Mouse (Mus musculus) liver, postnatal 0 days (tissue): ENCODE data around the gene Lars2. TPM values are rescaled to one million over a fixed set of nuclear protein-coding genes. Genes with fewer than 3 reads are reported as not detected.

ENCODE experiments used
- ATAC-seq: fragments of 200-750 bp; cut with Nextera tagmentation; 2 replicates; pipeline ENCODE4 v1.8.0; 2017; ENCODE audit warnings: mild to moderate bottlenecking, moderate library complexity
- DNase-seq: peaks from one replicate; pipeline ENCODE4 v3.0.0-alpha.2; 2016
- H3K27ac ChIP-seq: fragments of 300-500 bp; sonication (generic); 2 replicates; pipeline ENCODE4 v1.5.1; 2014; ENCODE audit warnings: antibody characterized with exemption, moderate library complexity, mild to moderate bottlenecking, low read depth
- H3K27me3 ChIP-seq: fragments of 300-500 bp; sonication (generic); 2 replicates; pipeline ENCODE4 v1.6.1; 2014; ENCODE audit warnings: low read length, control low read depth, mixed read lengths; ENCODE audit not compliant: insufficient read depth
- H3K36me3 ChIP-seq: fragments of 300-500 bp; sonication (generic); replicated peaks from 2 replicates; pipeline ENCODE4 v1.6.1; 2014; ENCODE audit warnings: mild to moderate bottlenecking, control low read depth, low read length, moderate library complexity, mixed read lengths; ENCODE audit not compliant: insufficient read depth
- H3K4me1 ChIP-seq: fragments of 300-500 bp; sonication (generic); 2 replicates; pipeline ENCODE4 v1.6.1; 2014; ENCODE audit warnings: antibody characterized with exemption, mild to moderate bottlenecking, control low read depth; ENCODE audit not compliant: insufficient read depth
- H3K4me2 ChIP-seq: fragments of 300-500 bp; sonication (generic); 2 replicates; pipeline ENCODE4 v1.6.1; 2014; ENCODE audit warnings: low read depth, mild to moderate bottlenecking, low read length, moderate library complexity, mixed read lengths
- H3K4me3 ChIP-seq: fragments of 300-500 bp; sonication (generic); 2 replicates; pipeline ENCODE4 v1.5.1; 2014; ENCODE audit warnings: low read depth, low read length
- H3K9ac ChIP-seq: fragments of 300-500 bp; sonication (generic); replicated peaks from 2 replicates; pipeline ENCODE4 v1.6.1; 2014; ENCODE audit warnings: mild to moderate bottlenecking, moderate library complexity
- H3K9me3 ChIP-seq: fragments of 300-500 bp; sonication (generic); 2 replicates; pipeline ENCODE4 v1.6.1; 2016; ENCODE audit warnings: mild to moderate bottlenecking, control low read depth, low read length, mixed read lengths
- CTCF ChIP-seq: sonication (generic); IDR thresholded peaks from 2 replicates; pipeline ENCODE4 v1.5.1; 2016; ENCODE audit warnings: antibody characterized with exemption, low read depth
- EP300 ChIP-seq: IDR thresholded peaks from 2 replicates; pipeline ENCODE4 v1.6.1; 2016; ENCODE audit warnings: antibody characterized with exemption, low read depth, mild to moderate bottlenecking
- WGBS: fragments of 180-500 bp; shearing (Covaris S2); extraction: QIAGEN DNeasy Blood & Tissue Kit; methylation state at CpG from one replicate; pipeline ENCODE4 v1.1.7; 2014; ENCODE audit not compliant: insufficient replicate concordance; 5-methylcytosine and 5-hydroxymethylcytosine counted together
- polyA plus RNA-seq: library from polyadenylated mRNA; unstranded; fragments of >200 nt; fragmentation: Nextera tagmentation; extraction: Ambion mirVana; gene quantifications from 2 replicates; pipeline ENCODE4 v1.2.1, GENCODE M21; 2015

The Lars2 gene
- polyA plus RNA-seq, 1 experiment from 2014 or later: 1,350 TPM

- Histone ChIP-seq H3K27ac (no peak overlapping the region), H3K9me3 (no peaks in the 10 kb centered on the region), H3K4me3 (no peak overlapping the region), H3K4me2 (no peak overlapping the region), H3K27me3 (no peaks in the 10 kb centered on the region), H3K4me1 (peaks cover 15% of the 10 kb centered on the region), H3K9ac (no peak overlapping the region), H3K36me3 (no peaks in the 10 kb centered on the region)
- TF ChIP-seq EP300: no peak
- no peak for TF ChIP-seq CTCF
- 69% methylated on average over 1 of the region's 1 CpGs for WGBS
- DNase-seq: no peak
- ATAC-seq: no peak
These were observed 1.4 kb upstream of the Lars2 start for GRCm38 (mm10) chr9:123365353-123365752.

GRCm38 (mm10) chr9:123365942-123366707 lies 602 bp upstream of the Lars2 start:
- H3K9ac ChIP-seq: peak overlapping the region; percentile 81; the same call in 1 of the 2 replicates

GRCm38 (mm10) chr9:123367636-123368035 lies 909 bp downstream of the Lars2 start:
- no peaks in the 10 kb centered on the region for H3K27me3 ChIP-seq
- ATAC-seq: no peak
- TF ChIP-seq EP300 (no peak), CTCF (no peak)
- H3K9ac ChIP-seq: peak overlapping the region; percentile 81; the same call in 1 of the 2 replicates
- peaks cover 5% of the 10 kb centered on the region; the same call in 1 of the 2 replicates for H3K36me3 ChIP-seq
- H3K27ac ChIP-seq: no peak overlapping the region
- peak overlapping the region; percentile 85 for H3K4me3 ChIP-seq
- peak overlapping the region; percentile 83 for H3K4me2 ChIP-seq
- peaks cover 15% of the 10 kb centered on the region for H3K4me1 ChIP-seq
- DNase-seq: no peak
- no peaks in the 10 kb centered on the region for H3K9me3 ChIP-seq

More at GRCm38 (mm10) chr9:123365942-123366707, 602 bp upstream of the Lars2 start:
- 37% methylated on average over 9 of the region's 9 CpGs for WGBS
- H3K27ac ChIP-seq: no peak overlapping the region
- no peak for TF ChIP-seq CTCF
- no peak for TF ChIP-seq EP300
- H3K9me3 ChIP-seq: no peaks in the 10 kb centered on the region
- peak overlapping the region; percentile 85 for H3K4me3 ChIP-seq
- no peaks in the 10 kb centered on the region for H3K27me3 ChIP-seq
- peak overlapping the region; percentile 83 for H3K4me2 ChIP-seq
- no peak for DNase-seq
- ATAC-seq: peak; percentile 28
- H3K36me3 ChIP-seq: no peaks in the 10 kb centered on the region
- H3K4me1 ChIP-seq: peaks cover 15% of the 10 kb centered on the region

- H3K9ac ChIP-seq: no peak overlapping the region
- TF ChIP-seq EP300 (no peak), CTCF (no peak)
- peaks cover 6% of the 10 kb centered on the region; the same call in 1 of the 2 replicates for H3K4me1 ChIP-seq
- DNase-seq (no peak), ATAC-seq (no peak)
- H3K4me2 ChIP-seq: no peak overlapping the region
- H3K27ac ChIP-seq: no peak overlapping the region
- peaks cover 10% of the 10 kb centered on the region for H3K36me3 ChIP-seq
- no peaks in the 10 kb centered on the region for H3K9me3 ChIP-seq
- no peak overlapping the region for H3K4me3 ChIP-seq
- 67% methylated on average over 5 of the region's 5 CpGs for WGBS
- no peaks in the 10 kb centered on the region for H3K27me3 ChIP-seq
These were observed 15.7 kb downstream of the Lars2 start for GRCm38 (mm10) chr9:123382399-123382798.

GRCm38 (mm10) chr9:123384696-123385095 lies 18.0 kb downstream of the Lars2 start:
- TF ChIP-seq CTCF: no peak
- no peak for TF ChIP-seq EP300
- no peak overlapping the region for H3K27ac ChIP-seq
- peaks cover 2% of the 10 kb centered on the region; the same call in 1 of the 2 replicates for H3K36me3 ChIP-seq
- peaks cover 6% of the 10 kb centered on the region; the same call in 1 of the 2 replicates for H3K4me1 ChIP-seq
- no peak overlapping the region for H3K4me3 ChIP-seq
- no peak overlapping the region for H3K9ac ChIP-seq
- H3K4me2 ChIP-seq: no peak overlapping the region
- H3K27me3 ChIP-seq: no peaks in the 10 kb centered on the region
- H3K9me3 ChIP-seq: no peaks in the 10 kb centered on the region
- ATAC-seq (no peak), DNase-seq (no peak)
- WGBS: 84% methylated on average over 3 of the region's 3 CpGs

GRCm38 (mm10) chr9:123385352-123386198 lies 18.8 kb downstream of the Lars2 start:
- H3K4me3 ChIP-seq: no peak overlapping the region
- no peak for ATAC-seq

More at GRCm38 (mm10) chr9:123385352-123386198, 18.8 kb downstream of the Lars2 start:
- H3K9me3 ChIP-seq: no peaks in the 10 kb centered on the region
- H3K27ac ChIP-seq: no peak overlapping the region
- no peaks in the 10 kb centered on the region for H3K27me3 ChIP-seq
- no peaks in the 10 kb centered on the region; the same call in 1 of the 2 replicates for H3K36me3 ChIP-seq
- H3K4me2 ChIP-seq: no peak overlapping the region
- H3K4me1 ChIP-seq: peaks cover 6% of the 10 kb centered on the region; the same call in 1 of the 2 replicates
- DNase-seq: no peak
- 83% methylated on average over 5 of the region's 5 CpGs for WGBS
- TF ChIP-seq EP300 (no peak), CTCF (no peak)
- no peak overlapping the region for H3K9ac ChIP-seq
